Mouse (Mus musculus) layer of hippocampus, postnatal 25 days (tissue): Measurements from ENCODE around the gene Shf. TPM values are rescaled to one million over a fixed set of nuclear protein-coding genes. Genes with fewer than 3 reads are reported as not detected.
"Not testable (repeated sequence)": the region's sequence is repeated elsewhere in the genome, so short reads cannot be mapped to it uniquely, and the experiment has no call there.

ENCODE experiments used
- DNase-seq, 2 experiments: peaks; one replicate each; pipeline ENCODE4 v3.0.0; 2022; ENCODE audit warnings: mixed read lengths in 2 of 2, low spot score in 1 of 2; ENCODE audit errors: extremely low spot score in 1 of 2
- total RNA-seq, 2 experiments: library from RNA; stranded (reverse); gene quantifications; 2 replicates each; pipeline ENCODE4 v1.2.3; 2021

Gene Shf
- total RNA-seq = 10 to 100 TPM; 60.7 to 62.2 TPM

DNA sequence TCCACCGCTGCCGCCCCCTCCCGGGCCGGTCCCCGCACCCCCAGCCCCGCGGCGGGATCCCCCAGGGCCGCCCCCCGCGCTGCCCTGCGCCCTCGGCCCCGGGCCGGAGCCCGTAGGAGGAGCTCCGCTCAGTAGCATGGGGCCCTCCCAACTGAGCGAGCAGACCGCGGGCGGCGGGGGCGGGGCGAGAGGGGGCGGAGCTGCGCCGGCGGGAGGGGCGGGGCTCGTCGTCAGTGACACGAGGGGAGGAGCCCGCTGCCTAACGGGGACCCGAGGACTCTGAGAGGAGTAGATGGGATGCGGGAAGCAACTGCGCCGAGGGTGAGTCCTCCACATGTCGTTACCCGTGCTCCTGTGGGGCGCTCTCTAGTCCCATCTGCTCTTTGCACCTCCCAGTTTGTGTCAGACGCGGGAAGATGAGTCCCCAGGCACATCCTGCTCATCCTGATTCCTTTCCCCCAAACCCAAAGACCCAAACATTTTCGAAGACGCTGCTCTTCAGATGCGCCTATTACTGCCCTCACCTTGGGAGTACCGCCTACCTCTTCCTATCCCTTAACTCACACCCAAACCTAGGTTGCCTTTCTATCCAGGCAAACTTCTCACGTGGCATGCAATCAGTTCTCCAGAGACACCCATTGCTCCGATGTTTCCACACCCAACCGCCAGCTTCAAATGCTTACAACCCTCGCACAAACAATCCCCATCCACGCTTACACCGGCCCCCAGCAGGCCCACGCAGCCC, at the start of gene Shf:
Shf (minus strand) TSS at position 168 of the 745 bp plus-strand sequence.
- peak; percentile 86 to 88 for DNase-seq

DNA sequence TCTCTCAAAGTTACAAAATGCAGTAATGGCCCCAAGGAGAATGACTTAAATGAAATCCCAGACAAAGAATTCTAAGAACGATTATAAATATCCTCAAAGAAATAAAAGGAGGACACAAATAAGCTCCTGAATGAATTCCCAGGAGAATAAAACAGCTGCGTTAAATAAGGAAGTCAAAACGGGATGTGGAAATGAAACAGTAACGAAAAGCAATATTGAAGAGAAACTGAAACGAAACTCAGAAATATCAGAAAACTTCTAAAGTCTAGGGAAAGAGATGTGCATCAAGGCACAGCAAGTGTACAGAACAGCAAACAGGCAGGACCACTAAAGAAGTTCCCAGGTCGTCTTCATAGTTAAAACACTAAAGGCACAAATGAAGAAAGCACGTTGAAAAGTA, 40.0 kb upstream of the Shf start:
- no peak for DNase-seq

DNA sequence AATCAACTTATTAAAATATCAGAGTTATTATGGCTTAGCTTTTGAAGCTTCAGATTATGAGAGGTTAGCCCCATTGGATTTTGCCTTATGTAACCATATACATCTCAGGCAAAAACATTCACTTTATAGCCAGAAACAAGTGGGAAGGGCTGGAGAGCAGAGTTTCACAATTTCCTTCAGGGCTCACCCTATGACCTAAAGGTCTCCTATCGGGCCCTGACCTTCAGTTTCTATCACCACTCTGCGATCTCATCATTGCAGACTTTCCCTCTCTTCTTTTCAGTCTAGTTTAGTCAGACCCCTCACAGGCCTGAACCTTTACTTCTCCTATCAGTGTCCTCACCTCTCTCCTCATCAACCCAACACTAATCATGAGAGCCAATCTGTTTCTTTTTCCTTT, 38.6 kb upstream of the Shf start:
- DNase-seq = no peak

DNA sequence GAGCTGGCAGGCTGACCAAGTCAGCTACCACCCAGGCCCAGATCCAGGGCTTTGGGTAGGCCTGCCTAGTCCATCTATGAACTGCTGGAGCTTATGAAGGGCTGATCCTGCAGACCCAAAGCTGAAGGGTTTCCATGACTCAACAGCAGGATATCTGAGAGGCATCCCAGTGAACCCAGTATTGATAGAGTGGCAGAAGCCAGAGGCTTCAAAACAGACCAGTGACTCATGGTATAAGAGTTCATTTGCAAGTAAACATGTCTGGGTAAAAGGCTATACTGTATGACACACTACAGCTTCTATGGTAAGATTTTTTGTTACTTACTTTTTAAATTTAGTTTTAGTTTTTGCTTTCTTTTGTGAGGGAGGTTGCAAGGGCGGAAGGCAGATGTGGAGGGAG, 27.2 kb upstream of the Shf start:
- DNase-seq = no peak

DNA sequence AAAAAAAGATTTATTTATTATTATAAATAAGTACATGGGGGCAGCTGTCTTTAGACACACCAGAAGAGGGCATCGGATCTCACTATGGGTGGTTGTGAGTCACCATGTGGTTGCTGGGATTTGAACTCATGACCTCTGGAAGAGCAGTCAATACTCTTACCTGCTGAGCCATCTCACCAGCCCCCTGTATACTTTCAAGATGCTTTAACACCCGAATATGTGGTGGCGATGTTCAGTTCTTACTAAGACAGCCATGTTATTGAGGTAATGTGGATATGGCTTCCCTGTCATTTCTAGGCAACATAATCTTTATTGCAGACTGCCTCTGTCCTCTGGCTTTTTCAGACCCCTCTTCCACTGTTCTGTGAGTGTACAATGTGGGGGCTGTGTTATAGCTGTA, 18.2 kb upstream of the Shf start:
- not testable (repeated sequence) for DNase-seq

DNA sequence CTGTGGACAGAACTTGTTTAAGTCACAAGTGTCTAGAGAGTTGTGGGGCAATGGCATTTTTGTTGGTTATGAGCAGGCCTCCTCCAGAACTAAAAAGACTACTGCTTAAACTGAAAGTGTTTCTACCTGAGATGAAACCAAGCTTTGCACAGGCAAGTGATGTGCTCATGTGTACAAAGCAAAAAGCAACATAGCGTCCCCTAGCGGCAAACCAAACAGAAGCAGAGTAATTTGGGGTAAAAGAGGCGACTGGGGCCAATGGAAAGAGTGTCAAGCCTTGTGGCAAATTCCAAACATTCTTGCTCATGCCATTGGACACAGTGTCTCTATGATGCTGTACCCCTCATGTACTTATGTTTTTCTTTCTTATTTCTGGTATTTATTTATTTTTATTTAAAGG, 16.1 kb upstream of the Shf start:
- DNase-seq = no peak

DNA sequence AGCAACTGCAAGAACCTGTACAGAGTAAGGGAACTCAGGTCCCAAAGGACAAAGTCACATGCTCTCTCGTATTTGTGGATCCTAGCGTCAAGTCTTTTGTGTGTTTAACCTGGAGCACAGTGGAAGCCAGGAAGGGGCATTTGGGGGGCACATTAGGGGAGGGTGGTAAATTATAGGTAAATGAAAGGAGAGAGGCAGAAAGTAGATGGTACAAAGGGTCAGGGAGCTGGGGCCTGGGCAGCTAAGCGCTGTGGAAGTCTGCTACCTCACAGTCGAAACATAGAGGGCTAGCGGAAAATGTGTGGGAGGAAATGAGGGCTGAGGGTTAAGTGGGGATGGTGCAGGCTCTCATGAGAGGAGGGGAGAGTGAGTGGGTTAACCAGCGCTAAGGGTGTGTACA, 13.2 kb upstream of the Shf start:
- no peak for DNase-seq

DNA sequence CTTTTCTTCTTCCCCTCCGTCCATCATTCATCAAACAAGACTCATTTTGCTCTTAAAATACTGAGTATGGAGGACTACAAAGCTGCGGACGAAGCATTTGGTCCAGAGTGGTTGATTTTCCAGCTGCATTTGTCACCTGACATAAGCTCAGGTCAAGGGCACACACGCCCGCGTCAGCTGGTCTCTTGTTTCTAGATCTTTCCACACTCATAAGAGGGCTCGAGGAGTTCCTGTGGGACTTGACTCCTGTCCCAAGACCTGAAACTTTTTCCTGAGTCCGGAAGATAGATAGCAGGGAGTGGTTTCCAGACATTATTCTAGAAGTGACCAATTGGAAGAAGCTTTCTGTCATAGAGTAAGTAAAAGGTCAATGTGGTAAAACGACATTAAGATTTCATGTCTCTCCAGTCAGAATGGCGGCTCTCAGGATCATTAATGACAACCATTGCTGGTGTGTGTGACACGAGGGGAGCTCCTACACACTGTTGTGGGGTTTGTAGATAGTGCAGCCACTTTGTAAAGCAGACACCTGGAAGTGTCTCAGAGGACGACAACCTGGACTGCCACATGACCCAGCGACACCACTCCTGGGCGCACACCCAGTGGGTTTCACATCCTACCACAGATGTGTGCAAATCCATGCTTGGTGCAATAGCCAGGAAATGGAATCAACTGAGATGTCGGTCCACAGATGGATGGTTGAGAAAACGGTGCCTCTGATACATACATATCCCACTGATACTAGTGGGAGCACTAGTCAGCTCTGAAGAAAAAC, 12.6 kb upstream of the Shf start:
- DNase-seq = no peak

DNA sequence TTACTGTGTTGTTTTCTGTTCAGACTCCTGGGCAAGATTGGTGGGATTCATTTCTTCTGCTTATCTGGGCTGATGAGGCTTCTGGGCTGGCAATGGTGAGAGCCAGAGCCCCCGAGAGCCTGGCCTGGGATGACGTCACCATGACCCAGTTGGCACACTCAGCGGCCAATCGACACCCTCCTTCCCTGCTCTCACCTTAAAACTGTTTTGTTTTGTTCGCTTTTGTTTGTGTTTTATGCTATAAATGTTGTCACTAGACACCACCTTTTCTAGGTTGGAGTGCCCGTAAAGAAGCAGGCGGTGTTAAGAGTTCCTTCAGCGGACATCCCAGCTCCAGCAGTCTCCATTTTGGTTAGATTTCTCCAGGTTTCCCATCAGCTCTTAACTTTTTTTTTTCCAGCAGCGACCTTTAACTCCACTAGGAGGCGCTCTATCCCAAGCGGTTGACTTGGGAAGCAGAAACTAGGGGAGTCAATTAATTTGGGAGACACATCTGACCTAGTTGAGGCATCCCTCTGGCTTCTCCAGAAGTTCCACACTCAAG, 11.9 kb upstream of the Shf start:
- DNase-seq = peak; percentile 44 to 58

DNA sequence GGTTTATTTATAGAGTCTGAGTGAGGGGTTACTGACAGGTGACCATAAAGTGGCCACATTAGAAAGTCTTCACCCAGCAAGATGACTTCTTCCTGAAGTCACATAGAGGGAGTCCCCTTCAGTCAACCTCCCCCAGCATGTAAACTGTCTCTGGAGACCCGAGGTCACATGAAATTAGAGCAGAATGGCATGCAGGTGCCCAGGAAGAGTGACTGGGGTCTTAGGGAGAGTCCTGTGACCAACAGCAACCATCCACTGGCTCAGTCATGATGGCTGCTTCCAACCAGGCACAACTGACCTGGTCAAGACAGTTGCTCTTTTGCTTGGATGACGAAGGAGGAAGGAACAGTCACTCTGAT, 10.3 kb upstream of the Shf start:
- DNase-seq = no peak

DNA sequence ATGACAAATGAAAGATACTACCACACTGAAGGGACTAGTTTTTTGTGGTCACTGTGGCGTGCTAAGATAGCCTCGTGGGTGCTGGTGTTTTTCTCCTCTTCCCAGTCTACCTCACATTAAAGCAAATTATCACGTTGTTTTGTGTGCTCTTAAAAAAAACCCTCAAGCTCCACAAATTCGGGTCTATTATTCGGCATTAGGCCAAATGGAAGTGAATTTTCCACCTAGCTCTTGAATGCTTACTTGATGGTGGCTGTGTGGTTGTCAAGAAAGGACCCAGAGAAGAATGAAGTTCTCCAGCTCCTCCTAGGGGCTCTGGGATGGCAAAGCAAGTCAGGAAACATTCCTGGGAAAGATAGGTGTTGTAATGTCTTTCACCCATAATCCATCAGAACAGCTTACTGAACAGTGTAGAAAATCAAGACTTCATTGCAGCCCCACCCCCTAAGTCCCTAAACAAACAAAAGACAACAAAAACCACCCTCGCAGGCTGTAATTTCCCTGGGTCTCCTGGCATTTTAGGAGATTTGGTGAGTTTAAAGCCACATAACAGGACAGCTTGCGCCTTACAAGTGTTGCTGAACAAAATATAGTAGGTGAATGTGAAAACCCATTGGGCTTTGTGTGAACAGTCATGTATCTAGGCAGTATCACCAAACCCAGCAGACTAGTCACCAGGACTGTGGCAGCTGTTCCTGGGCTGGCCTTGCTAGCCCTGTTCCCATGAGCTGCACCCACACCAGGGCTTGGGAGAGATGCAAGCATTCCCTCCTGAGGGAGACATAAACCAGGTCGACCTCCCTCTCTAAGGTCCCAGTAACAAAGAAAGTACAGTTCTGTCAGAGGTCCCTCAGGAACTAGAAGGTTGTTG, 9.7 kb upstream of the Shf start:
- DNase-seq = no peak

DNA sequence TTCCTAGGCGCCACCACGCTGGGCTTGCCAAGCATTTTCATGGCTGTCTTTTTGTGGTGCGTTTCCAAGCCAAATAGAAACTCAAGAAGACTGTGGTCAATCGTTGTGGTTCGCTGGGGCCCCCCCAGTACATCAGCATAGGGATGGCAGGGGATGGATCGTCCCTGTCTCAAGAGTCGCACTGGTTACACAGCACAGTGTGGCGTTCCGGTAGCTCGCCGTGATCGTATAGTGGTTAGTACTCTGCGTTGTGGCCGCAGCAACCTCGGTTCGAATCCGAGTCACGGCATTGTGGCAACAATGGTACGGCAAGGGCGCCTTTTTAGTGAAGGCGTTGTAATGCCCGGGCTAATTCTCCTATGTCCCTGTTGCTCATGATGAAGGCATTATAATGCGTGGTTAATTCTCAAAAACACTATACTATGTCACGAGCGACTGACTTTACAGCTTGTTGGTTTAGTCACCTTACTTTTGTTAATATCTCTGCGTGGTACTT, 8.8 kb upstream of the Shf start:
- DNase-seq = peak; percentile 64 to 67

DNA sequence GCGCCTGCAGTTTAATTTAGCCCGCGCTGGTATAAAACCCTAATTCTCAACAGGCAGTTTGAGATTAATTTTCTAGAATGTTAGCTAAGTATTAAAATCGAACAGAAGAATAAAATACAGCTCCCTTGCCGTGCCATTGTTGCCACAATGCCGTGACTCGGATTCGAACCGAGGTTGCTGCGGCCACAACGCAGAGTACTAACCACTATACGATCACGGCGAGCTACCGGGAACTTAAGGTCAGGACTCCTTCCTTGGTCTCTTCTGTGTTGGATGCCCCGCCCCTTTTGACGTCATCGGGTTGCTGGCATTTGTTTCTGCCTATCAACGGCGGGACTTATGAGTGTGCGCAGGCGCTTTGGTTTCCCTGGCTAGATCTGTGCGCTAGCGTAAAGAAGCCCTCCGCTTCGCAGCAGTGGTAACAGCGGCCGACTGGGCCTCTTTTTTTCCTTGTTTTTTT, 8.3 kb upstream of the Shf start:
- DNase-seq = peak; percentile 97 to 99

DNA sequence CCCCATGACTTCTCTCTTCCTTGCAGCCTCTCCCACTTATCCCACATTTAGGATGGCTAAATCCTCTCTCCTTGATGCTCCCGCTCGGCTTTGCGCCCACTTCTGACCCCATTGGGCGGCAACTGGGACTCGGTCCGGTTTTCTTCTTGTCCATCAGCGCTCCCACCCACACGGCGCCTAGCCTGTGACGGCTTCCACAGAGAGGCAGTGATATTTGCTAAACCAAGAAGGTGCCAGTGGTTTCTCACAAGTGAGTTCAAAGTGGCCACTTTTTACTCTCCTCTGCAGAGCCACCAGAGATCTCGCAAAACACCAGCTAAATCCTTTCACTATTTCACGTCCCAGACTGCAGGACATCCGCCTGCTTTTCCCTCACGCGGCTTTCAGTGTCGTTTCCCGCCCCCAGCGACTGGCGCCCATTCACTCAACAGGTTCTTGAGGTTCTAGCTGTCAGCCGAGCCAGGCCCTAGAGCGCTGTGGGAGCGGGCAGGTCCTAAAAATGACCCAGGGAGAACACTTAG, 7.1 kb upstream of the Shf start:
- peak in 1 of 2 experiments; percentile 33 for DNase-seq

DNA sequence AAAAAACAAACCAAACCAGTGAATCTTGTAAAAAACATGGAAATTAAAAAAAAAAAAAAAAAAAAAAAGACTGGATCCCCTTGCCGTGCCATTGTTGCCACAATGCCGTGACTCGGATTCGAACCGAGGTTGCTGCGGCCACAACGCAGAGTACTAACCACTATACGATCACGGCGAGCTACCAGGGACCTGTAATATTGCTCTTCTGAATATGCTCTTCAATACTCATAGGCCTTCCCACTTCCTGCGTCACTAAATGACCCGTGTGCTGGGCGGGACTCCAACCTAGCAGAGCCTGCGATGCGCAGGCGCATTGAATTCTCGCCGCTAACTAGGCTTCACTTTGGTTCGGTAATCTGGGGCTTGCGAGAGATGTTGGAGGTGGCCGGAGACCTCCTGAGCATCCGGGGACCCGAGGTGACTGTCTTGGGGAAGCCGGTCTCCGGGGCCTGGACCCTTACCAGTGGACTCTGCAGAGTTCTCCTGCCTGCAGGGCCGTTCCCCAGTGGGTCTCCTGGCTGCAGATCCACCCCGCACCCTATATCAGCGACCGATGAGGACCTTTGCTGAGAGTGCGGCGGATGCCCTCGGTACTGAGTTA, 6.5 kb upstream of the Shf start:
- DNase-seq = peak; percentile 94 to 95

DNA sequence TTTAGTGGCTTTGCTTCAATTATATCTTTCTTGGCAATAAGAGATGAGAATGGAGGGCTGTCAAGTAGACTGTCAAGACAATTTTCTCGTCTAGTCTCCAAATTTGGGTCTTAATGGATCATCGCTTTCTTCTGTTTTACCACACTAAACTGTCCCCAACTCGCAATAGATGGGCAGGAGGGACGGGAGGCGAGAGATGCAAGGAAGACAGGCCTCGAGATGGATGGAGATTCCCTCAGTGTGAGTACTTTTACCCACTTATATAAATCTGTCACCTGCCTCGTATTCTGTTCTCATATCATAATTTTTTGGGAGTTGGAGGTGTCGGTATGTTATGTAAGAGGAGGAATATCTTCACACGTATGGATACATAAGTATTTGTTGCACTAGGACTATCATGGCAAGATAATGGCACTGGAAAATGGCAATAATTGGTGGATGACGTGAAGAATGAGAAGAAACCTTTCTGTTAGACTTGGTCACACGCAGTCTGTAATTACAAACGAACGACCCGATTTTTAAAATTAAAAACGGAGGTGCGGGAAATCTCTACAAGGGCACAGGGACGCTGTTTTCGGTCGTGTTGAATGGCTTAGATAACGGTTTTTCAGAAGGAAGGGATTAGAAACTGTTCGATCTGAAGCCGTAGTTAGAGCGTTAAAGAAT, 5.8 kb upstream of the Shf start:
- no peak for DNase-seq

DNA sequence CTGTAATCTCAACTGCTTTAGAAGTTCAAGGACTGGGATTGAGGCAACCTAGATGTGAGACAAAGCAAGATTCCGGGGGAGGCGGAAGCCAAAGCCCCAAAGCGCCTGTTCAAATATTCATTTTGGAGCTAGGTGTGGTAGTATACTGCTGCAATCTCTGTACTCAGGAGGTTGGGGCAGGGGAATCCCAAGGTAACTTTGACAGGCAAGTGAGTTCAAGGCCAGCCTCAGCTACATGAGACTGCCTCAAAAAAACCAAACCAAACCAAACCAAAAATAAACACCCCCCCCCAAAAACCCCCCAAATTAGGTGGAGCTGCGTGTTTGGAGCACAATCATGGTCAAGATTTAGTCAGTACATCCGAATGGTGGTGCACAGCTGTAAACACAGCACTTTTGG, 5.0 kb upstream of the Shf start:
- DNase-seq = no peak

DNA sequence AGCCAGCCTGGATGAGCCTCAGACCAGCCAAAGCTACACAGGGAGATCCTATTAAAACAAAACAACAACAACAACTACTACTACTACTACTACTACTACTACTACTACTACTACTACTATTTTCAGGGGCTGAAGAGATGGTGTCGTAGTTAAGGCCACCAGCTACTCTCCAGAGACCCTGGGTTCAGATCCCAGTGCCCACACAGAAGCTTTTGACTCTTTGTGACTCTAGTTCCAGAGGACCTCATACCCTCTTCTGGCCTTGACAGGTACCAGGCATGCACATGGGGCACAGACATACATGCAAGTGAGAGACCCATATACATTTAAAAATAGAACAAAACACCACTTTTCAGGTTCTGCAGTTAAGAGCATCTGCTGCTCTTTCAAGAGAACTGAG, 3.6 kb upstream of the Shf start:
- DNase-seq = no peak

DNA sequence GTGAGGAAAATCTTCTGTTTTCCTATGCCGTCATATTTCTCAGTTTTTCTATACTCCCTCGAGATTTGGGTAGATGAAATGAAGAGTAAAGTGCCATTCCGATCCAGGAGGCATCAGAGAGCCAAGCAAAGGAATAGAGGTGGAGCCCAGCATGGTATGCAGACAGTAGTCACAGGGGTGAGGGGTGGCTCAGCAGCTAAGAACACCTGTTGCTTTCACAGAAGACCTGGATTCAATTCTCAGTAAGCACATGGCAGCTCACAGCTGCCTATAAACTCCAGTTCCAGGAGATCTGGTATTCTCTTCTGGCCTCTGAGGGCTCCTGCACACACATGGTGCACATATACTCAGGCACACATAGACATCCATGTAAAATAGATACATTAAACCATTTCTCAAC, 3.1 kb upstream of the Shf start:
- no peak for DNase-seq
